Mouse (Mus musculus) brain, embryonic 14.5 days (tissue): ENCODE data around the gene Camk2g.

ENCODE experiments used
- CTCF ChIP-seq: fragments of 200-500 bp; IDR thresholded peaks from 2 replicates; pipeline ENCODE4 v1.5.1; 2012; ENCODE audit warnings: inconsistent platforms, mild to moderate bottlenecking, moderate library complexity, borderline replicate concordance; ENCODE audit not compliant: insufficient read depth, insufficient read length; ENCODE audit errors: extremely low read depth
- POLR2A ChIP-seq: fragments of 200-500 bp; IDR thresholded peaks from 2 replicates; pipeline ENCODE4 v1.6.1; 2012; ENCODE audit warnings: mild to moderate bottlenecking, inconsistent platforms, borderline replicate concordance; ENCODE audit not compliant: poor library complexity, insufficient read depth, insufficient read length, severe bottlenecking; ENCODE audit errors: extremely low read depth

DNA sequence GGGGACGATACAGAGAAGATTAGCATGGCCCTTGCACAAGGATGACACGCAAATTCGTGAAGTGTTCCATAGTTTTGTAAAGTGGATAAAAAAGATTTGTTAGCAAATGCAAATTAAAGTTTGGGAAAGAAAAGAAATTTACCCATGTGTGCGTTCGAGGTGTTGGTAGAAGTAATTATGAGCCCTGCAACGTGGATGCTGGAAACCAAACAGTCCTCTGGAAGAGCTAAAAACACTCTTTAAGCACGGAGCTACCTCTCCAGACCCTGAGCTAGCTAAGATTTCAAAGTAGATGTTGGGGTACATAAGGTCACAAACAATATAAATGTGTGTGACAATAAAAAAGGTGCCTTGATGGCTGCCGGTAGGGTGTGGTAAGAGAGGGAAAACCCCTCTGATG is 92.3 kb downstream of the Camk2g start:
- TF ChIP-seq POLR2A = no peak
- TF ChIP-seq CTCF = no peak
